Mouse (Mus musculus): ENCODE results near the gene Cxxc4. TPM values are rescaled to one million over a fixed set of nuclear protein-coding genes. Genes with fewer than 3 reads are reported as not detected.

Cxxc4 gene
- total RNA-seq, 2 experiments from 2014 or later: not detected

DNA sequence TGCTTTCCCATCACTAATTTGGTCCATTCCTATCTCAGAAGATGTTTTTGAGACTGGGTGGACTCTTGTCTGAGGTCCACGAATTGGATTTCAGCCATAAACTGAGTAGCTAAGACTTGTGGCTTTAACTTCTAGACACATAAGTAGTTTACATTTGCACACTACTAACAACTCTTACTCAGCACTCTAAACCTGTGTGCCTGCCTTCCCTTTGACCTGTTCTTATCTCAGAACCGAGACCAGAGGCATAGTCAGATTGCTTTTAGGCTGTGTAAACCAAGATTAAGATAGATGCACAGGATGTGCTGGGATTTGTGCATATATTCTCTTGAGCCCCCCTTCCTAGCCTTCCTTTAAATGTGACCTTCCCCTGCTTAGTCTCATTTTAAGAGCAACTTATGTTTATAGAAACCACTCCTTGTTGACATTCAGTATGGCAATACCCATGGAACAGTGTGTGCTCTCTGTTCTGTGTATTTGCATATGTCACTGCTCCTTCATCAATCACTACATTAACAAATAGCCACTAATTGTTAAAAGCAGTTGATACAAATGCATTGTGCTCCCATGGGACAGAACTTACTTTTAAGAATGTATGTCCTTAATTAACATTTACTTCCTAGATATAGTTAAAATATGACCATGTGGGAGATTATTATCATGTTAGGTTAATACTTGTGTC lies 7.0 kb downstream of the Cxxc4 start:
- no peak for ATAC-seq (ENCODE audit: poor library complexity, severe bottlenecking)

DNA sequence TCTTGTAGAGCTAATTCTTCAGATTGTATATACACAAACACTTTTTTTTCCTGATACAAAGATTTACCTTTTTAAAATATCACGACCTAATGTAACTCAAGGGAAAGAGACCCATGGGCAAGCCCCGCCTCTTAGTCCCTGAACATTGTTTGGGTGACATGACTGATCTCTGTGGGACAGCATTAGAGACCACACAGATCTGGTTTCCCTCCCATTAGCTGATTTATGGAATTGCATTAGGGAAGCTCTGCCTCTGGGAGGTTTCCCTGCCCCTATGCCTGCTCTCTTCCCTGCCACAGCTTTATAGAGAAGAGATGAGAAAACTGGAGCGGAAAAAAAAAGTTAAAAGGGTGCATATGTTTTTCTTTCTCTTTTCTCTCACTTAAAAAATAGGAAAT lies 7.6 kb downstream of the Cxxc4 start:
- ATAC-seq (ENCODE audit: poor library complexity, severe bottlenecking): no peak

DNA sequence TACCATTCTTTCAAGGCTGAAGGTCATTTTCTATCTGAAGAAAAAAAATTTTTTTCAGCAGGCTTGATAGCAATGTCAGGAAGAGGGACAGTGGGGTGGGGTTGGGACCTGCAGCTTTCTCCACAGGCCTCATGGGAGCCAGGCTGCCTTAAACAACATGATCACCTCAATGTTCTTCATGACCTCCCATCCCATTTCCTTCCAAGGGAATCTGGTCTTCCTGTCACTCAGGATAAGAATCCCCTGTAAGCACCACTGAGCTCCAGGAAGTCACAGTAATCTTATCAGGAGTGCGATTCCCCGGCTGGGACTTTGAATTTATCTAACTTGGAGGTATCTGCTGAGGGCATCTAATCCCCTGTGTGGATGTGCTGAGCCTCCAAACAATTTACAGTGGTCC lies 17.9 kb downstream of the Cxxc4 start:
- no peak for ATAC-seq (ENCODE audit: poor library complexity, severe bottlenecking)

DNA sequence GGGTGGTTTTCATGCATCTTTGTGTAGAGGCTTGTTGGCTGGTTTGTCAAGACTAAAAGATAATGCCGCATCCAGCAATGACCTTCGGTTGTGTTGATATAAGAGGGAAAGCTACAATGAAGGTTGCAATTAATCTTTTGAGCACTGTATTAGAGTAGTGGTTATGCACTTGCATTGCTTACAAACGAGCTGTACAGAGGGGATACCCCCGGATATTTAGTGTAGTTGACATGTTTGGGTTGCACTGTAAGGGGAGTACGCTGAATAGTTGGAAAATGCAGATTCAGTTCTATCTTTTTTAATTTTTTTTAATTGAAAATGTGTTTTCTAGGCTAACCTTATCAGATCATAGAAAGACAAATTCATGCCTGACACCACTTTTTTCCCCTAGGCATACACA lies 22.4 kb downstream of the Cxxc4 start:
- ATAC-seq (ENCODE audit: poor library complexity, severe bottlenecking): no peak

DNA sequence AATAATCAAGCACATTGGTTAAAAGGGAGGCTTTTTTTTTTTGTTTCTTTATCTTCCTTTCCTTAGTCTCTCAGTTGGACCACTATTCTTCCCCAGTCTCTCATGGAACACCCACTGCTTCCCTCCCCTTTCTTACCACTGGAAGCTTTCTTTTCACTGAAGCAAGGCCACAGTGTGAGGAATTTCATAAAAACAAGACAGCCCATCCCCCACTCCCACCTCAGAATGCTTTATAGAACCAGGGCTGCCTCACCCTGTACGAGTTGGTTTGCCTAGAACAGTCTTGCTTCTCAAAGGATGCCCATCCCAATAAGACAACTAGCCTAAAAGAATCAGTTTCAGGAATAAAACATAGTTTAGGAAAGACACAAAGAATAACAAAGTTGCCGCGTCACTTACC lies 23.0 kb downstream of the Cxxc4 start:
- no peak for ATAC-seq (ENCODE audit: poor library complexity, severe bottlenecking)

DNA sequence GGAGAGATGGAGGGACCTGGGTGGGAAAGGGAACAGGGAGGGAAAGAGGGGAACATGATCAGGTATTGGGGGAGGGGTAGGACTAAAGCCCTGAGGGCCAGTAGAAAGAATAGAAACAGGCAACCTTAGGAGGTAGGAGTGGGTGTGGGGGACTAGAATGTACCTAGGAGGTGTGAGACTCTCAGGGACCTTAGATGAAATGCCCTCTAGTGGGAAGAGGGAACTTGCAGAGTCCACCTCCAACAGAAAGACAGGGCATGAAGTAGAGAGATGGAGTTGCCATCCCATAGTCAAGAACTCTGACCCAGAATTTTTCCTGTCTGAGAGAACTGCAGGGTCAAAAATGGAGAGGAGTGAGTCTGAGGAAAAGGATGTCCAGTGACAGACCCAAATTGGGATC lies 43.4 kb downstream of the Cxxc4 start:
- ATAC-seq (ENCODE audit: poor library complexity, severe bottlenecking): no peak

DNA sequence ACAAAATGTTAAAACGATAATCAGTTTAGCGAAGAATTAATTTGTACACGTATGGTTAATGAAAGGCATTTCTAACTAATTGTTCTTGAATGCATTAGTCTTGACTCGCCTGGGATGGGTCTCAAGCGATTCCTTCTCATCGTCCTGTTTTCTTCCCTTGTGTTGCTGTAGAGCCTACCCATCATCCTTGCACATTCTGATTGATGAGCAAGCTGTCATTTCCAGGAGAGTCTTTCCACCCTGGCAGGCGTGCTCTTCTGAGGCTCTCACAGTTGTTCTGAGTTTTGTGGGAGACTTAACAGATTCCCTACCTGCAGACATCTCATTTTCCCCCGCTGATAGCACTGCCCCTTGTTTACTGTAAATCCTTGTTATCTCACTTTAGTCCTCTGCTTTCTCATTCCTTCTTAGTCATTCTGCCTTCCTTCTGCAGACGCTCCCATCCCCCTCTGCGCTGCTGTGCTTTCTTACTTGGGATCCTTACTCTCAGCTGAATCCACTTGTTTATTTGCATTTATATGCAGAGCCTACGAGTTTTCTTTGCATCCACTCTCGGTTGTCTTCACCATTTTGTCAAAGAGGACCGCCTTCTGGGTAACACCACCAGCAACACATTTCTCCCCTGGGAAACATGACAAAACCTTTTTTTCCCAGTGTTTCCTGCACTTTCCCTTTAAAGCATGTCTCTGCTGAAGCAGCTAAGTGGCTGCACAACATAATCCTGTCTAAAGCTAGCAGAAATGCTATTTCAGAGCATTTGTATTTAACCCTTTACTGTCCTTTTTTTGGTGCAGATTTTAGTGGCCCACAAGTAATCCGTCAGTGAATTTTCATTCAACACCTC lies 45.5 kb downstream of the Cxxc4 start:
- no peak for ATAC-seq (ENCODE audit: poor library complexity, severe bottlenecking)

DNA sequence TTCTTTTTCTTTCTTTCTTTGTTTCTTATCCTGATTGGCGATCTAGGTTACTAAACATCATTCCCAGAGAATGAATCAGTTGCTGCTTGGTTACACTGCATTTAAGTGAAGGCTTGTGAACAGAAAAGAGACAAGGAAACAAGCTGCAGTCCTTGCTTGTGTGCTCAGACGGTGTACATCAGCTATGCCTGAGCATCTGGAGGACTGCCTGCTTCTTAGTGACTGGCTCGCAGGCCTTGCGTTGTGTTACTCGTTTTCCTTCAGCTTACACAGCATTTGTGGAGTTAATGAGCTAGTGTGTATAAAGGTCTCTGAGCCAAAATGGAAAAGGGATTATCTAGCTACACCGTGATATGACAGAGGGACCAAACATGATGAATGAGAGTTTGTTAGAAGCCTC lies 58.9 kb downstream of the Cxxc4 start:
- ATAC-seq (ENCODE audit: poor library complexity, severe bottlenecking): no peak

DNA sequence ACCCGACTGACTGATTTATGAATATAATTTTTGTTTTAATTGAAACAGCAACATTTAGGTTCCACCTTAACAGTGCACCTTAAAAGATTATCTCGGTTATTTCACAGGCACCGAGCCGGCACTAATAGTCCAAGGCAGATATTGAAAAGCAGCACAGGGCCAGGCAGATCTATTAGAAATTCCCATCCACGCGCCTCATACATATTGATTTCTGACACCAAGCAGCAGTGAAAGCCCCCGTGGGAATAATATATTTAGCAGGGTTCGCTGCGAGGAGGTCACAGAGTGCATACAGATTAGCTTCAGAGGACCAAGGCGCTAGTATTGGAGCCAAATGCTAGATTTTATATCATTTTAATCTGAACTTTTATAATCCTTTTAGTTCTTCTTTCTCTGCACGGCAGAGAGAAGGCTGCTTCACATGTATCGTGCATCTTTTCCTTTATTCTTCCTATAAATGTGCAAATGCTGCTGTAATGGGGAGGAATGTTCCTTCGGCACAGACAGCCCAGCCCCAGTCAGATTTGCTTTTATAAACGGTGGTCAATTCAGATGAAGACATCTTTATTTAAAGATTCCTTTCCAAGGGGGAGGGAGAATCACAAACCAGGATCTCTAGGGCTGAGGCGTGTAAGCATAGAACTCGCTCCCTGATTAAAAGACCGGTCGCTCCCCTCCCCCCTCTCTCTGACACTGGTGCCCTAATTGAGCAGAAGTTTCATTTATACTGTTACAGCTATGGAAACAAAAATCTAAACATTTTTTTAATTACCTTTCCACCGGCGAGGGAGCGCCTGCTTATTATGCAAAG lies 66.6 kb downstream of the Cxxc4 start:
- no peak for ATAC-seq (ENCODE audit: poor library complexity, severe bottlenecking)

DNA sequence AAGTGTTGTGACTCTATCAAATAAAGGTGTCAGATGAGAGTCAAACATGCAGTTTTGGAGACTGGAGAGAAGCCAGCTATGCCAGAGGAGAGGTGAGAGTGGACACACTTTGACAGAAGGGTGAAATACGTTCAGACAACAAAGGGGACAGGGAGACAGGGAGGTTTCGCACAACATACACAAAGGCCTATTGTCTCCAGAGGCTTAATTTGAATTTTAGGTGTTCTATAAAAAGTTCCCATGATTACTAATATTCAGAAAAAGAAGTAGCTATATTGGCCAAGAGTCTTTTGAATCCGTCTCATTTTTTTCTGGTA lies 67.2 kb downstream of the Cxxc4 start:
- no peak for ATAC-seq (ENCODE audit: poor library complexity, severe bottlenecking)

DNA sequence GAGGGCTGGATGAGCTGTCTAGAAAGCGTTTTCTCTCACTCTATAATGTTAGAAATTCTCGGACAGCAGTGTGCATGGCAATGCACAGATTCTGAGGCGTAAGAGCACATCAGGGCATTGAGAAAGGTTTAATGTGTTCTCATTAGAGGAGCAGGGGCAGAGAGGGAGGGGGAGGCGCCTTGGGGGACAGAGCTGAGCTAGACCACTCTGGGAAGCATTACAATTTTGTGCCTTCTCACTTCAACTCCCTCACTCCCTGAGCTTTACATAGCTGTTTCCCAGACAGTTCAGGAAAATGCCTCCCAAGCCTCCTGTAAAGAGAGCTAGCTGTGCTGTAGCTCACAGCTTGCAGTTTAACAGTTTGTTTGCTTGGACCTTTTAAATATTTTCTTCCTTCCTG lies 70.2 kb downstream of the Cxxc4 start:
- ATAC-seq (ENCODE audit: poor library complexity, severe bottlenecking): no peak

DNA sequence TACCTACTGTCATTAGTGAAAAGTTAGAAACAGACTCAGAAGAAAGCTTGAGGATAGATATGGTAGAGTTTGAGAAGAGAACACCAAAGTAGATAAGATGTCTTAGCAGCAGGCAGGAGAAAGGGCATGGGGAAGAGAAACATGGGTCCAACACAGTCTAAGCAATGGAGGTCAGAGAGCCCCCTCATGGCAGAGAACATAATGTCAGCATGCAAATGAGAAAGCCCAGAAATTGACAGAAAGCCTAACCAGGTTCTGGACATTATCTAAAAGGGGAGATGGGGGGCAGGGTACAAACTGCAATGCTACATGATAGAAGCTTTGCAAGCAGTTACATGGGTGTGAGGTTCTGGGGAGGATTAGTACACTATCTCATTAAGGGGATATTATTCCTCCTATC lies 71.5 kb downstream of the Cxxc4 start:
- no peak for ATAC-seq (ENCODE audit: poor library complexity, severe bottlenecking)

Measured in megakaryocyte, adult 5-6 weeks (primary cell).